Mouse (Mus musculus) left cerebral cortex, postnatal 10 days (tissue): ENCODE data around the gene Pacsin2. TPM values are rescaled to one million over a fixed set of nuclear protein-coding genes. Genes with fewer than 3 reads are reported as not detected.
A peak's percentile ranks its signal among the peaks of the same experiment; 100 is the strongest.
"Not testable (repeated sequence)": the region's sequence is repeated elsewhere in the genome, so short reads cannot be mapped to it uniquely, and the experiment has no call there.

Experiments used
- DNase-seq, 2 experiments: peaks; one replicate each; pipeline ENCODE4 v3.0.0; 2021 to 2022; ENCODE audit warnings: low spot score in 2 of 2, mixed read lengths in 1 of 2; ENCODE audit errors: extremely low spot score in 1 of 2
- intact Hi-C: fragments of 180-260 bp; cut with DNase I; formaldehyde crosslinking; loops from one replicate; pipeline ENCODE4 v1.15.1; 2025
- total RNA-seq, 2 experiments: library from RNA; stranded (reverse); gene quantifications; 2 replicates each; pipeline ENCODE4 v1.2.3; 2021

Gene Pacsin2
- total RNA-seq, 2 experiments from 2014 or later, result 47.5 to 48.6 TPM

GRCm38 (mm10) chr15:83360899-83361298 lies 103.5 kb downstream of the Pacsin2 start:
- intact Hi-C loops, DNase-seq: not testable (repeated sequence)

DNA sequence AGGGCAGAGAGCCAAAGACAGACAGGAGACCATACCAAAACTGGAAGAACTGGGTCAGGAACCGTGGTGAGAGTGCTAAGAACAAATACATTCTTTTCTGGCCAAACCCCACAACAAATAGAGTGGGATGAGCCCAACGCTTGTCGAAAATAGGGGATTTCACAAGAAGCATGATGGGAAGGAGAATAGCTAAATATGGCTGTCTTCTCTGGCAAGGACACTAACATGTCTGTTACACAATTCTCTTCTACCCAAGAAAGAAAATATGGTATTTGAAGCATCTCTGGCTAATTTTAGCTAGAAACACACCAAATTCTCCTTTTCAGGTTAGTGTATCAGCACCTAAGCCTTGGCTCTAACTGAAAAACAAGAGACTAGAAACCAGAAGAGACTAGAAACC lies 104.3 kb downstream of the Pacsin2 start:
- DNase-seq, result no peak
- intact Hi-C loops, result no loop called here

GRCm38 (mm10) chr15:83358476-83358875 lies 105.9 kb downstream of the Pacsin2 start:
- intact Hi-C loops, result no loop called here
- DNase-seq, result no peak

DNA sequence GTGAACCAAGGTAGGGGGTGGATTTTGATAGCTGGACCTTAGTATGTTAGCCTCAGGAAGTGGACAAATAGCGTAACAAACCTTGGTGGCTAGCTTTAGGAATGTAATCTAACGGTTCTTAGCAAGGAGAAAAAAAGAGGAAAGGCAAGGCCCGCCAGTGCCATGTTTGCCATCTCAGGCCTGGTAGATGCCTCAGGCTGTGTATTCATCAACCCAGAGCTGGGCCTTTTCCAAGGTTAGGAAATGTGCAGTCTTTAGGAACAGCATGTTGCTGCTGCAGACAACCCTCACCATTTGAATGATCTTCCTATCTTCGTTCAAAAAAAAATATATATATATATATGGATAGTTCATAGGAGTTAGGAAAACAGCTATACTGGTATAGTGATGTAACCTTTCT lies 112.9 kb downstream of the Pacsin2 start:
- no peak for DNase-seq
- intact Hi-C loops, result no loop called here

GRCm38 (mm10) chr15:83350859-83351258 lies 113.5 kb downstream of the Pacsin2 start:
- no peak for DNase-seq
- intact Hi-C loops, result no loop called here

GRCm38 (mm10) chr15:83349954-83350711 lies 114.3 kb downstream of the Pacsin2 start, which contains the start of gene Arfgap3:
TSS of gene Arfgap3 (minus strand) at chr15:83350247.
- intact Hi-C loops, result loop anchor here (10.0 kb wide), 1 partner anchor 135 kb away; no protein-coding TSS in a partner anchor
- peak; percentile 92 to 95 for DNase-seq

GRCm38 (mm10) chr15:83349225-83349953 lies 115.0 kb downstream of the Pacsin2 start:
- no peak for DNase-seq
- intact Hi-C loops, result loop anchor here (10.0 kb wide), 1 partner anchor 135 kb away; no protein-coding TSS in a partner anchor

GRCm38 (mm10) chr15:83348747-83349146 lies 115.7 kb downstream of the Pacsin2 start:
- intact Hi-C loops, result loop anchor here (10.0 kb wide), 1 partner anchor 134 kb away; no protein-coding TSS in a partner anchor
- no peak for DNase-seq

DNA sequence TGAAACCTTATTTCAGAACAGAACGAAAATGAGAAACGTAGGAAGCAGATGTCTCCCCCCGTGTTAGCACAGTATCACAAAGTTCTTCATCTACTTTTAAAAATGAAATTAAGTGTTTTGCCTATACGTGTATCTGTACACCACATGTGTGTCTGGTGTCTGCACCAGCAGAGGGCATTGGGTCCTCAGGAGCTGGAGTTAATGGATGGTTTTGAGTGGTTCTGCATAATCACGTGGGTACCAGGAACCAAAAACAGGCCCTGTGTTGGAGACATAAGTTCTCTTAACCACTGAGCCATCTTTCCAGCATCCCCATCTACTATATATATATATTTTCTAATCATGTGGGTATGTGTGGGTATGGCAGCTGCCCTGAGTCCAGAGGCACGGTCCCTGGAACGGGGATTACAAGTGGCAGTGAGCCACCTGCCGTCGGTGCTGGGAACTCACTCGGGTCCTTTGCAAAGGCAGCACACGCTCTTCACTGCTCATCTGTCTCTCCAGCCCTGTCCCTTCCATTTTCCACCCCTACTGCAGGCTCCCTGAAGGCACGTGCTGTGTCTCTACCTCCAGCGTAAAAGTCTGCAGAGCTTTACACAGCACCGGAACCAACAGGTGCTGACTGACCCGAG lies 118.4 kb downstream of the Pacsin2 start:
- intact Hi-C loops, result loop anchor here (10.0 kb wide), 1 partner anchor 131 kb away; no protein-coding TSS in a partner anchor
- DNase-seq, result no peak

DNA sequence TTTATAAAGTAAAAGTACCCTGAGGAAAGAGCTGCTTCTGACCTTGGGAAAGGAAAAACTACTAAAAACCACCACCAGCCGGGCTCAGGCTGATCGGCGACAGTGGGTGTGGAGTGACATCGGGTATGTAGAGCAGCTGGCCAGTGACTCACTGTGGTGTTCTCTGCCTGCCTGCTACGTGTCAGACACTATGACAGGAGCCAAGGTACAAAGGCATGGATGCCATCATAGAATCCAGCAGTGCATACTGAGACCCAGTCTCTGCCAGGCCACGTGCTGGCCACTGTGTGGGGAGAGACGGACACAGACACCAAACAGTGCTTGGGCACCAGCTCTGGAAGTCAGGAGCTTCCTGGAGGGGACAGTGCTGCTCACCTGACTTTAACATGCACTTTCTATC lies 119.5 kb downstream of the Pacsin2 start:
- no peak for DNase-seq
- intact Hi-C loops, result loop anchor here (10.0 kb wide), 1 partner anchor 130 kb away; no protein-coding TSS in a partner anchor

DNA sequence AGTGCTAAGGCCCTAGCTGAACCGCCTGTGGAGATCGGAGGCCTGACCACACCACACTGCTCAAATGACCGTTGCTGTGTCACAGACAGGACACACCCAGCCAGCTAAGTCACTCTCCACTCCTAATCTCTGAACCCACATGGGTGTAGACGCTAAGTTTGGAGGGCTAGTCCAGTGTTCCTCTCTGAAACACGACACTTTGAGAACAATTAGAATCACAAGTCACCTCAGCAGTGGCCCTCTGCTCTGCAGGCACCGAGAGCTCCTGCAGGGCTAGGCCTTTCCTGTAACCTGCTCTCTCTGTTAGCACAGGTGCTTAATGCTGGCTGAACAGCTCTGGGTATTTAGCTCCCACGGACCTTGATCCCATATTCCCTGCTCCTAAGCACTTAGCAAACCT lies 120.2 kb downstream of the Pacsin2 start:
- intact Hi-C loops, result loop anchor here (10.0 kb wide), 1 partner anchor 129 kb away; no protein-coding TSS in a partner anchor
- DNase-seq, result no peak

GRCm38 (mm10) chr15:83338908-83339307 lies 125.5 kb downstream of the Pacsin2 start:
- intact Hi-C loops, result no loop called here

DNA sequence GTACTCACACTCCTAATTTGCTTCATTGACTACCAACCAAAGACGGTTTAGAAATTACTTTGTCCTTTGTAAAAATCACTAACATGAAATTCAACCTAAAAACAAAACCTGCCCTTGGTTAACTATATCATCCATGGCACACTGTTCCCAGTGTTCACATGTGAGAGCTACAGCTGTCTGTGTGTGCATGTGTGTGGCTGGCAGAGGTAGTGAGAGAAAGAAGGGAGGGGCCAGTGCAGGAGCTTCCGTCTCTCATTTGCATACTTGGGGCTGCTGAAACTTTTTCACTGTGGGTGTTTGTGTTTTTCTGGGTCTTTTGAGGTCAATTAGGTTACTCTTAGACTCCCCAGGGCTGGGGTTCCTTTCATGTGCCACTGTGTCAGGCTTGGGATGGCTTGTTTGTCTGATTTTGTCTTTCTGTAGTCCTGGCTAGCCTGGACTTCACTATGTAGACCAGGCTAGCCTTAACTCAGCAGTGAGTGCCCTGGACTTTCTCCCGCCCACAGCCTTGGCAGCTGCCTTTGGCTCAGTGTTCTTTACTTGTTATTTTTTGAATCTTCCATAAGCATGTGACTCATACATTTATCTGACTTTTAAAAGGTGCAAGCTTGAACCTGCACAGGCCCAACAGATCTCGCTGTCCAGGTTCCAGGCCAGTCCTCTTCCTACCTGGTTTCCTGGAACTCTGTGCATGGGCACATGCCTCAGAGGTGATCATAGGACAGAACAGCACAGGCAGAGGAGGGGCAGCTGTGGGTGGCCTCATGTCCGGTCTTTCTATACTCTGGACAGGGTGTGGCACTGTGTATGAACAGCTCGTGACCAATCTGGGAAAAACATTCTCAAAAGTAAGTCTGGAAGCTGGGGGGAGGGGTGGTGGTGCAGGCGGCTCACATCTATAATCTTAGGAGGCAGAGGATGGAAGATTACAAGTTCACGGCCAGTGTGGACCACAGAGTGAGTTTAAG lies 126.2 kb downstream of the Pacsin2 start:
- DNase-seq, result no peak
- intact Hi-C loops, result no loop called here

More at GRCm38 (mm10) chr15:83338908-83339307, 125.5 kb downstream of the Pacsin2 start:
- DNase-seq, result no peak

GRCm38 (mm10) chr15:83332373-83332772 lies 132.0 kb downstream of the Pacsin2 start:
- intact Hi-C loops, result no loop called here

DNA sequence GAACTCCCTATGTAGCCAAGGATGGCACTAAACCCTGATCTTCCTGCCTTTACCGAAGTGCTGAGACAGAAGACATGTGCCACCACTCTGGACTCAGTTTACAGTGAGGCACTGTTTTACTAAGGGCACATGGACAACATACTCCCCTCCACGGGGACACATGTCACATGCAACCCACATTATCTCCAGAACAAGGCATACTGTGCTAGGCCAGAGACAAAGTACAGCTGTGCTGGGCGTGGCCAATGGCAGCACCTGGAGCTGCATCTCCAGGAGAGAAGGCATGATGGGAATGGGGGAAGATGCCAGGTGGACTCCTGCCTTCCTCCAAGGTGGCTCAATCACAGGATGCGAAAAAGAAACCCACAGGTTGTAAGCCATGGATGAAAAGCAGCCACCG lies 135.5 kb downstream of the Pacsin2 start:
- intact Hi-C loops, result no loop called here

More at GRCm38 (mm10) chr15:83332373-83332772, 132.0 kb downstream of the Pacsin2 start:
- DNase-seq, result no peak

More for the DNA sequence above, 135.5 kb downstream of the Pacsin2 start:
- DNase-seq, result no peak
